Mouse (Mus musculus): ENCODE results near the gene Riok2.

Gene Riok2

DNA sequence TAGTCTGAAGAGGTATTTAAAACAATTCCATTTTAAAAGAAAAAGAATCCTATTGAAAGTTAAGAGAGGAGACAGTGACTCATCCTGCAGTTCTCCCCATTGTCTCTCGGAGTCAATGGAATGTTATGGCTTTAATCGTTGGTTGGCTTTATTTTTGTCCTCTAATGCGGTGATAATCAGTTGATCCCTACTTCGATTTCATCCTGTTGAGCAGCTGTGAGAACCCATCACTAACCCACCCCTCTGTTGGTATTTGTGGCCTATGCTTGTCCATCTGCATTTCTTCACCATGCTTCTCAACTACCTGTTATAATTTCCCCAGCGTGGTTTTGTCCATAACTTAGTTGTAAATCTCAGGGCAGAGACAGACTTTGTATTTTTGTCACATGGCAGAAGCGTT, 34.0 kb downstream of the Riok2 start:
- no peak for DNase-seq (ENCODE audit: low read depth, low spot score)

- no peak for DNase-seq (ENCODE audit: low read depth, low spot score)
These were observed 34.8 kb downstream of the Riok2 start for GRCm38 (mm10) chr17:17408720-17409478.

GRCm38 (mm10) chr17:17409601-17410000, 35.5 kb downstream of the Riok2 start:
- no peak for DNase-seq (ENCODE audit: low read depth, low spot score)

DNA sequence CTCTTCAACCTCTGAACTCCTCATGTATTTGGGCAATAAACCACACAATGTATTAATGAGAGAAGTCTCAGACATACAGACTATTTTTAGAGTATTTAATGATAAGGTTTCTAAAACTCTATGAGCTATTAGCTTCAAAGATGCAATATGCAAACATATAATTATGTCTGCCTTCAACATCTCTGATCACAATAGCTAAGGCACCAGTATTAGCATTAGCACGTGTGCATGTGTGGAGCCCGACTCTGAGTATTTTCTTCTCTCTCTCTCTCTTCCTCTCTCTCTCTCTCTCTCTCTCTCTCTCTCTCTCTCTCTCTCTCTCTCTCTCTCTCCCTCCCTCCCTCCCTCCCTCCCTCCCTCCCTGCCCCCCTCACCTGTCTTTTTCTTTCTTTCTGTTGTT, 37.3 kb downstream of the Riok2 start:
- no peak for DNase-seq (ENCODE audit: low read depth, low spot score)

DNA sequence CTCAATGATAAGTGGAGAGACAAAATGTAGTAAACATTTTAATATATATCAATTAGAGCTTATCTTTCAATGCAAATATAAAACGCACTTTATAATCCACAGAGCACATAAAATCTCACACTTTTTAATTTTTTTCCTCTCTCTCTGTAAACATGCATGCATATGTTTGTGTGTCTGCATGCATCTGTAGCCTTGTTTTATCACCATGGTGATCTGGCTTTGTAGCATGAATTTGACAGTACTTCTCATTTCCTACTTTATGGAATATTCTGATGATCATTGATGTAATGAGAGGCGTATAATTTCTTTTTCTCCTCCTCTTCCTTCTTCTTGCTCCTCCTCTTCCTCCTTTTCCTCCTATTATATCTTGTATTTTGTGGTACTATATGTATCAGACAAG, 38.1 kb downstream of the Riok2 start:
- no peak for DNase-seq (ENCODE audit: low read depth, low spot score)

DNA sequence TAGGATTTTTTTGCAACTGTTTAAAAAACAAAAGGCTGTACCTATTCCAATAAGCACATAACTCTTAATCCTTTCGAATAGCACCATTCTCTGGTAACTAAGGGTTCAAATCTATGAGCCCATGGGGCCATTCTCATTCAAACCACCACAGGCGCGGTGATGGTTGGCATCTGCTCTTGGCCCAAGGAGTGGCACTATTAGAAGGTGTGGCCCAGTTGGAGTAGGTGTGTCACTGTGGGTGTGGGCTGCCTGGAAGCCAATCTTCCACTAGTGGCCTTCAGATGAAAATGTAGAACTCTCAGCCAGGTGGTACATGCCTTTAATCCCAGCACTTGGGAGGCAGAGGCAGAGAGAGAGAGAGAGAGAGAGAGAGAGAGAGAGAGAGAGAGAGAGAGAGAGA, 40.1 kb downstream of the Riok2 start:
- DNase-seq (ENCODE audit: low read depth, low spot score) = no peak

- no peak for DNase-seq (ENCODE audit: low read depth, low spot score)
These were observed 50.6 kb downstream of the Riok2 start for GRCm38 (mm10) chr17:17424609-17425307.

DNA sequence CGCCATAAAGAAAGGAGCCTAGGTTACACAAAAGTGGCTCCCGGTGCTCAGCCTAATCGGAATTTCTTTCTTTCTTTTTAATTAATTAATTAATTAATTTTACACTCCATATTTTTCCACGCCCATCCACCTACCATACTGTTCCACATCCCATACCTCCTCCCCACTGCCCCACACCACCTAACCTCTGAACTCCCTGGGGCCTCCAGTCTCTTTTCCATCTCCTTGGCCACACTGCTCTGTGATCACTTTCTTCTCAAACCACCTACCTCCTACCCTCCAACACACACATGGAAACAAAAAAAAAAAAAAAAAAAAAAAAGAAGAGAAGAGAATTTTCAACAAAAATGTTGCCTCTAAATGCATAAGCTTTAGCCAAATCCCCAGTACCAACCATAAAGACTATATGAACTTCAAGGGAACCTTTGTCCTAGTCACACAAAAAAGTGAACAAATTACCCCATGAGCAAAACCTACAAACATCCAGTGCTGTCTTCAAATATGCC, 51.3 kb downstream of the Riok2 start:
- no peak for DNase-seq (ENCODE audit: low read depth, low spot score)

DNA sequence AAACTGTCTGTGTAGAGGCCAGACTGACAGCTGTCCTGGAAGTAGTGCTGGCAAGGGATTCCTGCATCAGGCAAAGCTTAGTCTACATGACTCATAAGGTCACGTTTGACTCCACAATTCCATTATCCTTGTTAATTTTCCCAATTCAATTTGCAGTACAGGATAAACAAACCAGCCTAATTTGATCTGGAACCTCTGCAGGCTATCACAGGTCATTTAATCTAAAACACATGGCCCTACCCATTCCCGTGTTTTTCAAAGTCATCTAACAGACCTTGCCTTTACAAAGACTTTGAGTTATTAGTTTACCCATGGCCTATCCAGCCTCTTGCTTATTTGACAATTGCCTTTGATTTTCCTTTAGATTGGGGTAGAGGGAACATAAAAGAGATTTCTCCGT, 51.8 kb downstream of the Riok2 start:
- no peak for DNase-seq (ENCODE audit: low read depth, low spot score)

DNA sequence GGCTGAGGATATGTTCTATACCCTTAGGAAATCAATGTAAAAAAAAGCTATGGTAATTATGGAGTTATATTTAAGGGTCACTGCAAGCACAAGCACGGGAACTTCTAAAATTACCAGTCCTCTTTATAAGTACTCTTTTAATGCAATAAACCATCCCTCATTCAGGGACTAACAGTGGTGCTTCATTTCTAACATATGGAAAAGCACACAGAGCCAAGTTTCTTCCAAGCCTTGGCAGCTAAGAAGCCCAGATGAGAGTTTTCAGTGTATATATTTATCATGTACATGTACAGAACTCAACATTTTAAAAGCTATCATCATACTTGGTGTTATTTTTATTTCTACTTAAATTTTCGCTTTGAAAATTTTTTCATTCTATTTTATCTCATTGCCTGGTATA, 54.8 kb downstream of the Riok2 start:
- DNase-seq (ENCODE audit: low read depth, low spot score) = no peak

DNA sequence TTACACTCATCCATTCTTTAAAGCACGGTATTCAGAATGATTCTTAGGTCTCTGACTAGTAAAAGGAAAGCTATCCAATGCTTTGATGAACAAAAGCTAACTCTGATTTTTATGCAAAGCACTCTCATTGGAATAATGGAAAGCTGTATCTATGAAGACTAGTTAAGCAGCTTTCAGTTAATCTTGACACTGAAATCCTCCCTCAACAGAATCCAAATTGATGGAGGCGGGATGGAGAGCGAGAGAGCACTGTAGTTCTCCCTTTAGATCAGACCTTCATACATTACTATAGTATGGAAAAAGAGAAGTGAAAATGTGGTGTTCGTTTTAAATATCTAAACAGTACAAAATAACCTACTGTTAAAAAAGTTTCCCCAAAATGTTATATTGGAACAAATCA, 59.6 kb downstream of the Riok2 start:
- DNase-seq (ENCODE audit: low read depth, low spot score) = no peak

DNA sequence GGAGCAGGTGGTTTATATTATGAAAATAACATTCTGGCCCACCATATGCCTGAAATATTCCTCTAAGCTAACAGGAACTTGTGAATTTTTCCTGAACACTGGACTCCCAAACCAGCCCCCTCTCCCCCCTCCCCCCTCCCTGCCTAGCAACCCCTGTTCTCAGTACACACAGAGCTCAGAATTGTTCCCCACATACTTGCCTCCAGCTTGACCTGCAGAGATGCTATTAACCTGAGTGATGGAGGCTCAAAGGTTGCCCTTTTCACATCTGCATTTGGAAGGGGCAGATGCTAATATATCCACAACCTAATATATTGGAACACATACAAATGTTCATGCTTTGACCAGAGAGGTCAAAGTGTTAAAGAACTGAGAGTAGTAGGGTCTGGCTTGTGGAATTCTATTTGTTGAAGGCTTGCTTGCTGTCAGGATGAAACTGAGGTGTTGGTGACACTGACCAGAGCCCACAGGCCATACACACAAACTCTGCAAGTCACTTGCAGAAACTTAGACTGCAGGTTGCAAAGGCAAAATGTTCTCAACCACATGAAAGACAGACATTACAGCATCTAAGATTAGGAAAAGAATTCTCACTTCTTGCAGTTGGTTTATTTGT, 64.6 kb downstream of the Riok2 start:
- DNase-seq (ENCODE audit: low read depth, low spot score) = no peak

DNA sequence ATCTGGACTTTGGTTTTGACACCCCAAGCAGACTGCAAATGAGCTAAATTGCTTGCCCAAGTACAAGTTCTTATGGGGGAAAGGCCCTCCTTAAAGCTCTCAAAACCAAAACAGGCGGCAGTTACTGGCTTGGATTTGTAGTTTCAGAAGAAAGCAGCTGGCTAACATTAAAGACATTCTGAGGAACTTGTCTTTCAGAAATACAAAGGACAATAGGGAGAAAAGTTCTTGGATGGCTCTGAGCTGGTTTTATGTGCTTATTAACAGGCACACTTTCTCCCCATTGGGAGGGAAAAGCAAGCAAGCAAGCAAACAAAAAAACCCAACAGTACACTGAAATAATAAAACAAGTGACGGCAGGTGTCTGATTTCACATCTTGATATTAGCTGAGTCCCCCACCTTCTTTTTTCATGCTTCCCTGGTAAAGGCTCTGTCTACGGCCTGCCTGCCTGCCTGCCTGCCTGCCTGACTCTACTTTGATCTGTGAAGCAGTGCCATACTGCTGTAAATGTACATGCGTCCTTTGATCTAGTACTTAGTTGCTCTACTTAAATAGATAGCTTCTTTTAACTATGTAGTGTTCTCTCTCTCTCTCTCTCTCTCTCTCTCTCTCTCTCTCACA, 67.9 kb downstream of the Riok2 start:
- peak; percentile 18 for DNase-seq (ENCODE audit: low read depth, low spot score)

- DNase-seq (ENCODE audit: low read depth, low spot score) = peak; percentile 8
These were observed 70.3 kb downstream of the Riok2 start for GRCm38 (mm10) chr17:17444297-17444886.

Data from CD4-positive helper T cell, adult 2 months (primary cell).